Mouse (Mus musculus): ENCODE measurements around the gene Csad. TPM values are rescaled to one million over a fixed set of nuclear protein-coding genes. Genes with fewer than 3 reads are reported as not detected.

The Csad gene
- total and polyA plus RNA-seq, 3 experiments: 13.1 to 42.1 (median 15.6) TPM

DNA sequence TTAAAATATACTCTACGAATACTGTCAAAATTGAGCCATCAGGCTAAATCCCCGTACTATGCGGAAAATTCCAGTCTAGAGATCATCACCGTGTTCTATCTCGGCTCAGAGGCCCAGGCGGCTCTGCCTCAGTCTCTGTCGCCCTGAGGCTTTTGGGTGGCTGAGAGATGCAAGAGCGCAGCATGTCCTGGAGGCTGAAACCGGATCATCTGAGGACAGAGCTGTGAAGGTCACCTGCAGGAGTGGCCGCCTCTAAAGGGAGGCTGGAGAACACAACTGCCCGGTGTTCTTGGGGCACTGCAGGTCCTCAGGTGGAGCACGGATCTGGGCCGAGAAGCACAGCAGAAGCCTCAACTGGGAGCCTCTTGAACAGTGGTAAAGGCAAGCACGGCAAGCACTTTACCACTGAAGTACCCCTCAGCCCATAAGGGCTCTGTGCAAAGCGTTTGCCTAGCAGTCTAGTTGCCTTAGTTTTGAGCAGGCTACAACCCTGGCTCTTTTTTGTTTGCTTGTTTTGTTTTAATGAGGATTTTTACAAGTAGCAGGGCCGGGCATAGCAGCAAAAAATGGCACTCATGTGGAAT, 28.7 kb downstream of the Csad start:
- no peak overlapping the region for H3K9ac ChIP-seq (ENCODE audit: low read depth, low read length)
- H3K79me2 ChIP-seq (replicated peaks; ENCODE audit: control insufficient read depth, insufficient read depth, low read length): no peaks in the 10 kb centered on the region
- WGBS: 90% methylated on average over 16 of the region's 16 CpGs
- H3K4me3 ChIP-seq: no peak overlapping the region
- no peak for DNase-seq
- TF ChIP-seq CTCF (IDR thresholded peaks at IDR 0.05) (no peak), POLR2A (IDR thresholded peaks at IDR 0.05; ENCODE audit: insufficient read depth, low read depth, low read length) (no peak), EP300 (IDR thresholded peaks at IDR 0.05; ENCODE audit: insufficient read depth, low read depth, low read length) (no peak)
- no peak overlapping the region for H3K27ac ChIP-seq
- peaks cover 2% of the 10 kb centered on the region for H3K4me1 ChIP-seq (ENCODE audit: control insufficient read depth, insufficient read depth, low read length)
- H3K27me3 ChIP-seq (ENCODE audit: control insufficient read depth, insufficient read depth, low read length): no peaks in the 10 kb centered on the region
- H3K36me3 ChIP-seq (ENCODE audit: control insufficient read depth, insufficient read depth, low read length): no peaks in the 10 kb centered on the region
- intact Hi-C loops (cut with DNase I): loop anchor here (5.0 kb wide), 1 partner anchor 141 kb away; no protein-coding TSS in a partner anchor

DNA sequence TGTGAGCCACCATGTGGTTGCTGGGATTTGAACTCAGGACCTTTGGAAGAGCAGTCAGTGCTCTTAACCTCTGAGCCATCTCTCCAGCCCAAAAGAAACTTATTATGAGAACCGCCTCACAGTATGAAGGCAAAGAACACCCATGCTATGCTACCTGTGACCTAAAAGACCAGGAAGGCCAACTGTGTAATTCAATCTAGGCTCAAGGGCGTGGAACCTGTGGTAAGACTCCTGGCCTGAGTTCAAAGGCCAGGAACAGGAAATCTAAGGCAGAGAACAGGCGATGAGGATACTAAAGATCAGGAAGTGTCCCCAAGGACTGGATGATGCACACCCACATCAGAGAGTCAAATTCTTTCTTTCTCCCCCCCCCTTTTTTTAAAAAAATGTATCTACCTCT, 30.9 kb downstream of the Csad start:
- TF ChIP-seq CTCF (IDR thresholded peaks at IDR 0.05): no peak
- TF ChIP-seq POLR2A (IDR thresholded peaks at IDR 0.05; ENCODE audit: insufficient read depth, low read depth, low read length): no peak
- TF ChIP-seq EP300 (IDR thresholded peaks at IDR 0.05; ENCODE audit: insufficient read depth, low read depth, low read length): no peak
- 68% methylated on average over 3 of the region's 3 CpGs for WGBS
- Histone ChIP-seq H3K27ac (no peak overlapping the region), H3K4me3 (no peak overlapping the region), H3K36me3 (ENCODE audit: control insufficient read depth, insufficient read depth, low read length) (no peaks in the 10 kb centered on the region), H3K9ac (ENCODE audit: low read depth, low read length) (no peak overlapping the region), H3K27me3 (ENCODE audit: control insufficient read depth, insufficient read depth, low read length) (no peaks in the 10 kb centered on the region), H3K79me2 (replicated peaks; ENCODE audit: control insufficient read depth, insufficient read depth, low read length) (no peaks in the 10 kb centered on the region), H3K4me1 (ENCODE audit: control insufficient read depth, insufficient read depth, low read length) (peaks cover 2% of the 10 kb centered on the region)
- intact Hi-C loops (cut with DNase I): no loop called here
- DNase-seq: no peak

DNA sequence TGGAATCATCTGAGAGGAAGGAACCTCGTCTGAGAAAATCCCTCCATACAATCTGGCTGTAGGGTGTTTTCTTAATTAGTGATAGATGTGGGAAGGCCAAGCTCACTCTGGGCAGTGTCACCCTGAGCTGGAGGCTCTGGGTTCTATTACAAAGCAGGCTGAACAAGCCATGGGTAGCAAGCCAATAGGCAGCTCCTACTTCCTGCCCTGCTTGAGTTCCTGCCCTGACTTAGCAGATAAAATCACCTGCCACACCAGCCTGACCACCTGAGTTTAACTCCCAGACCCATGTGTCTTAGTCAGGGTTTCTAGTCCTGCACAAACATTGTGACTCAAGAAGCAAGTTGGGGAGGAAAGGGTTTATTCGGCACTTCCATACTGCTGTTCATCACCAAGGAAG, 35.5 kb downstream of the Csad start:
- no peak overlapping the region for H3K9ac ChIP-seq (ENCODE audit: low read depth, low read length)
- DNase-seq: no peak
- H3K27me3 ChIP-seq (ENCODE audit: control insufficient read depth, insufficient read depth, low read length): no peaks in the 10 kb centered on the region
- peaks cover 2% of the 10 kb centered on the region for H3K4me1 ChIP-seq (ENCODE audit: control insufficient read depth, insufficient read depth, low read length)
- no peak for TF ChIP-seq EP300 (IDR thresholded peaks at IDR 0.05; ENCODE audit: insufficient read depth, low read depth, low read length)
- intact Hi-C loops (cut with DNase I): no loop called here
- H3K4me3 ChIP-seq: no peak overlapping the region
- no peaks in the 10 kb centered on the region for H3K79me2 ChIP-seq (replicated peaks; ENCODE audit: control insufficient read depth, insufficient read depth, low read length)
- 57% methylated on average over 2 of the region's 2 CpGs for WGBS
- no peaks in the 10 kb centered on the region for H3K36me3 ChIP-seq (ENCODE audit: control insufficient read depth, insufficient read depth, low read length)
- H3K27ac ChIP-seq: no peak overlapping the region

DNA sequence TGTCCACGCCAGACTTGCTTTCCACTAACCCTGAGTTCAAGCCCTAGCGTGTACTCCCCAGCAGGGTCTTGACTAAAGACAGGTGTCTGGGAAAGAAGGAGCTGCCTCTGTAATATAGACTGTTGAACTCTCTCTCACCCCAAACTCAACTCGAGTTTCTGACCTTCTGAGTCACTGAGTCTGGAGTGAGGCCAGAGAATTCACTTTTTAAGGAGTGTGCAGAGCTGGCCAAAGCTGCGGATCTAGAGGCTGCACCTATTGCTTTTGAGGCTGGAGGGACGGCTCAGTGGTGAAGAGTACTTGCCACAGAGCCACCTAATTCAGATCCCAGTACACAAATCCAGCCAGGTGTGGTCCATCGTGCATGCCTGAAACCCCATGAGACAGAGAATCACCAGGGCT, 36.9 kb downstream of the Csad start:
- WGBS: 39% methylated on average over 6 of the region's 6 CpGs
- TF ChIP-seq CTCF (IDR thresholded peaks at IDR 0.05): no peak
- TF ChIP-seq EP300 (IDR thresholded peaks at IDR 0.05; ENCODE audit: insufficient read depth, low read depth, low read length): no peak
- no peak for TF ChIP-seq POLR2A (IDR thresholded peaks at IDR 0.05; ENCODE audit: insufficient read depth, low read depth, low read length)
- H3K4me3 ChIP-seq: no peak overlapping the region
- H3K4me1 ChIP-seq (ENCODE audit: control insufficient read depth, insufficient read depth, low read length): peaks cover 2% of the 10 kb centered on the region
- H3K9ac ChIP-seq (ENCODE audit: low read depth, low read length): no peak overlapping the region
- H3K36me3 ChIP-seq (ENCODE audit: control insufficient read depth, insufficient read depth, low read length): no peaks in the 10 kb centered on the region
- H3K27me3 ChIP-seq (ENCODE audit: control insufficient read depth, insufficient read depth, low read length): no peaks in the 10 kb centered on the region
- intact Hi-C loops (cut with DNase I): no loop called here
- no peak for DNase-seq
- H3K79me2 ChIP-seq (replicated peaks; ENCODE audit: control insufficient read depth, insufficient read depth, low read length): no peaks in the 10 kb centered on the region
- no peak overlapping the region for H3K27ac ChIP-seq

DNA sequence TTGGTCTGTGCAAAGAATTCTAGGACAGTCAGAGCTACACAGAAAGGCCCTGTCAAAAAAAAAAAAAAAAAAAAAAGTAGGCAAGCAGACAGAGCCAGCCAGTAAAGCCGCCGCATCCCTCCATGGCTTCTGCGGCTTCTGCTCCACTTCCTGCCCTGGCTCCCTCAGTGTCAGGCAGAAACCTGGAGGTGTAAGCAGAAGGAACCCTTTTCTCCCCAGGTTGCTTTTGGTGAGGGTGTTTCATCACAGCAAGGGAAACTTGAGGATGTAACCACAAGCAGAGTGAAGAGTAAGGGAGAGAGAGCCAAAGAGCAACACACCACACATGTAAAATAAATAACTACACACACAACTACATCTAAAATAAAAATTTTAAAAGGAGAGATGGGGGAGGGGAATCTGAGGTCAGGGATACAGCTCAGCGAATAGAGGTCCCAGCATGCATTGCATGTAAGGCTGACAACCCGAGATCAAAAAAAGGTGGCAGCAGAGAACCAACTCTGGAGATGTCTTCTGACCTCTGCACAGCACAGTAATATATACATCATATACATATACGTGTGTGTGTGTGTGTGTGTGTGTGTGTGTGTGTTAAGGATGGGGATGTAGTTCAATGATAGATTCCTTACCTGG, 38.9 kb downstream of the Csad start:
- Histone ChIP-seq H3K27me3 (ENCODE audit: control insufficient read depth, insufficient read depth, low read length) (no peaks in the 10 kb centered on the region), H3K4me1 (ENCODE audit: control insufficient read depth, insufficient read depth, low read length) (peaks cover 2% of the 10 kb centered on the region), H3K36me3 (ENCODE audit: control insufficient read depth, insufficient read depth, low read length) (no peaks in the 10 kb centered on the region), H3K79me2 (replicated peaks; ENCODE audit: control insufficient read depth, insufficient read depth, low read length) (no peaks in the 10 kb centered on the region), H3K4me3 (no peak overlapping the region), H3K9ac (ENCODE audit: low read depth, low read length) (no peak overlapping the region), H3K27ac (no peak overlapping the region)
- no peak for DNase-seq
- intact Hi-C loops (cut with DNase I): no loop called here
- WGBS: 48% methylated on average over 6 of the region's 6 CpGs
- no peak for TF ChIP-seq POLR2A (IDR thresholded peaks at IDR 0.05; ENCODE audit: insufficient read depth, low read depth, low read length)
- no peak for TF ChIP-seq CTCF (IDR thresholded peaks at IDR 0.05)
- no peak for TF ChIP-seq EP300 (IDR thresholded peaks at IDR 0.05; ENCODE audit: insufficient read depth, low read depth, low read length)

DNA sequence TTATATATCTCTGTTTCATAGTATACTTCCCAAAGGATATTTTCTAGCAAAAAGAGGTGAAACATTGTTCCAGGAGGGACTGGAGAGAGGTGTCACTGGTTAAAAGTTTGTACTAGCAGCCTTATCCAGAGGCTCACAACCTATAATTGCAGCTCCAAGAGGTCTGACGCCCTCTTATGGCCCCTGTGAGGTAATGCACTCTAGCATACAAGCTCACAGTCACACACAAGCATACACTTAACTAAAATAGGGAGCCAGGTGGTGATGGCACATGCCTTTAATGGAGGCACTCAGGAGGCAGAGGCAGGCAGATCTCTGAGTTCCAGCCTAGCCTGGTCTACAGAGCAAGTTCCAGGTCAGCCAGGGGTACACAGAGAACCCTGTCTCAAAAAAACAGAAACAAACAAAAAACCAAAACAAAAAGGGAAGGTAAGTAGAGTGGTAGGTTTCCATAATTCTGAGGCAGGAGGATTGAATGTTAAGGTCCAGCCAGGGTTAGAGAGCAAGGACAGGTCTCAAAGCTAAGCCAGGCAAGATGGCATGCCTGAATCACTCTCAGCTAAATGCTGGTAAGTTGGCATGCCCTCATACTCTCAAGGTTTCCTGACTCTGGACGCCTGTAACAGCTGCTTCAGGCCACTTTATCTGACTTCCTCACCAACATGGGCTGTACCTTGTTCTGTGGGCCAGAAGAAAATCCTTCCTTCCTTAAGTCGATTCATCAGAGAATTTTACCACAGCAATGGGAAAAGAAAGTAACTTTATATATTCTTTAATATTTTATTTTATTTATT, 40.4 kb downstream of the Csad start:
- no peaks in the 10 kb centered on the region for H3K36me3 ChIP-seq (ENCODE audit: control insufficient read depth, insufficient read depth, low read length)
- H3K4me1 ChIP-seq (ENCODE audit: control insufficient read depth, insufficient read depth, low read length): peaks cover 2% of the 10 kb centered on the region
- H3K27me3 ChIP-seq (ENCODE audit: control insufficient read depth, insufficient read depth, low read length): no peaks in the 10 kb centered on the region
- no peak overlapping the region for H3K27ac ChIP-seq
- no peak for DNase-seq
- no peaks in the 10 kb centered on the region for H3K79me2 ChIP-seq (replicated peaks; ENCODE audit: control insufficient read depth, insufficient read depth, low read length)
- TF ChIP-seq CTCF (IDR thresholded peaks at IDR 0.05) (no peak), EP300 (IDR thresholded peaks at IDR 0.05; ENCODE audit: insufficient read depth, low read depth, low read length) (no peak), POLR2A (IDR thresholded peaks at IDR 0.05; ENCODE audit: insufficient read depth, low read depth, low read length) (no peak)
- intact Hi-C loops (cut with DNase I): no loop called here
- H3K4me3 ChIP-seq: no peak overlapping the region
- no peak overlapping the region for H3K9ac ChIP-seq (ENCODE audit: low read depth, low read length)
- WGBS: 42% methylated on average over 3 of the region's 3 CpGs
